Mouse (Mus musculus): ENCODE results near the gene Tgoln1. TPM values are rescaled to one million over a fixed set of nuclear protein-coding genes. Genes with fewer than 3 reads are reported as not detected.

Tgoln1 gene
- total and polyA plus RNA-seq, 2 experiments from 2014 or later, result 29.8 to 36.3 TPM

DNA sequence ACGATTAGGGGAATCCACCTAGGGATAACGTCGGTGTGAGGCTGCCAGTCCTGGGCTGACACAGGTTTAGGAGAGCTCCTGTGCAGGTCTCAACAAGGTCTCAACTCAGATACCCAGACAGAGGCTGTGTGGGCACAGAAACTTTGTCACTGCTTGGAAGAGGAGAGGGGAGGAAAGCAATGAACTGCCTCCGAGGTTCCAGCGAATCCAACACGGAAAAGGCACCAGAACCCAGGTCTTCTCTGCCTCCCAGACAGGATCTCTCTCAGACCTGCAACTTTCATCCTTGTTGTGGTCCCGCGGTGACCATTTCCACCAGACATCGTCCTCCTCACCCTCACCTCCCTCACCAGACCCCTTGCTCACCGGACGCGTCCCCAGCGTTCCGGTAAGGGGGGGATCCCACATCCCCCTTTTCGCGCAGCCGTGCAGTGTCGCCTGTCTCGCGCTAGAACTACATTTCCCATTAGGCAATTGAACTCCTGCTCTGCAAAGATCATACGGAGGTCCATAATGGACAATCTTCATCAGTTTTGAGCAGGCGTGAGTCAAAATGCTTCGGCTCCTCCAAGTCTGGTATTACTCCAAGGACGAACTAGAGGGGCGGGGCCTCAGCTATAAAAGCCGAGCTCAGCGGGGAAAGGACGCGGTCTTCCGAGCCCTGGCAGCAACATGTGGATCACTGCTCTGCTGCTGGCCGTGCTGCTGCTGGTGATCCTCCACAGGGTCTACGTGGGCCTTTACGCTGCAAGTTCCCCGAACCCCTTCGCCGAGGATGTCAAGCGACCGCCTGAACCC is 18.6 kb downstream of the Tgoln1 start, which contains the start of the genes Elmod3 and Retsat:
TSS of gene Elmod3 (minus strand) at position 458 of the 798 bp plus-strand sequence.
TSS of gene Retsat (plus strand) at position 520 of the 798 bp plus-strand sequence.
- Histone ChIP-seq H3K27ac (peak within 1 kb of the TSS; percentile 80), H3K27me3 (ENCODE audit: insufficient read depth, low read length) (no peaks in the 10 kb centered on the region), H3K36me3 (ENCODE audit: insufficient read depth, low read length) (no peaks in the 10 kb centered on the region), H3K4me1 (ENCODE audit: insufficient read depth, low read length) (0 out of 2 replicates have a peak, but pooled peaks cover 15% of the 10 kb centered on the region), H3K9ac (replicated peaks; ENCODE audit: low read length) (peak within 1 kb of the TSS; percentile 44), H3K4me2 (ENCODE audit: low read depth, low read length) (peak within 1 kb of the TSS; percentile 71), H3K9me3 (ENCODE audit: low read length) (no peaks in the 10 kb centered on the region), H3K4me3 (ENCODE audit: low read length) (peak within 1 kb of the TSS; percentile 52)
- WGBS, result under 1% methylated on average over 38 of the region's 38 CpGs
- no peak for TF ChIP-seq CTCF (IDR thresholded peaks at IDR 0.05; ENCODE audit: low read depth)
- peak; percentile 93 for ATAC-seq
- DNase-seq (ENCODE audit: low spot score), result peak; percentile 96

- Histone ChIP-seq H3K36me3 (ENCODE audit: insufficient read depth, low read length) (no peaks in the 10 kb centered on the region), H3K4me3 (ENCODE audit: low read length) (peak overlapping the region; percentile 52), H3K9me3 (ENCODE audit: low read length) (no peaks in the 10 kb centered on the region), H3K4me2 (ENCODE audit: low read depth, low read length) (peak overlapping the region; percentile 71), H3K27ac (peak overlapping the region; percentile 21; the same call in 1 of the 2 replicates), H3K4me1 (ENCODE audit: insufficient read depth, low read length) (0 out of 2 replicates have a peak, but pooled peaks cover 15% of the 10 kb centered on the region), H3K9ac (replicated peaks; ENCODE audit: low read length) (peak overlapping the region; percentile 44), H3K27me3 (ENCODE audit: insufficient read depth, low read length) (no peaks in the 10 kb centered on the region)
- TF ChIP-seq CTCF (IDR thresholded peaks at IDR 0.05; ENCODE audit: low read depth), result peak; percentile 19; the same call in 1 of the 2 replicates
- ATAC-seq, result no peak
- 38% methylated on average over 13 of the region's 13 CpGs for WGBS
- no peak for DNase-seq (ENCODE audit: low spot score)
Observed at GRCm38 (mm10) chr6:72597083-72597874, 19.5 kb downstream of the Tgoln1 start.

GRCm38 (mm10) chr6:72593914-72594313 is 22.9 kb downstream of the Tgoln1 start:
- Histone ChIP-seq H3K9me3 (ENCODE audit: low read length) (no peaks in the 10 kb centered on the region), H3K4me3 (ENCODE audit: low read length) (no peak overlapping the region), H3K36me3 (ENCODE audit: insufficient read depth, low read length) (no peaks in the 10 kb centered on the region), H3K4me2 (ENCODE audit: low read depth, low read length) (no peak overlapping the region), H3K27me3 (ENCODE audit: insufficient read depth, low read length) (no peaks in the 10 kb centered on the region), H3K4me1 (ENCODE audit: insufficient read depth, low read length) (0 out of 2 replicates have a peak, but pooled peaks cover 14% of the 10 kb centered on the region), H3K27ac (no peak overlapping the region), H3K9ac (replicated peaks; ENCODE audit: low read length) (no peak overlapping the region)
- DNase-seq (ENCODE audit: low spot score) (no peak), ATAC-seq (no peak)
- WGBS, result 66% methylated on average over 5 of the region's 5 CpGs
- TF ChIP-seq CTCF (IDR thresholded peaks at IDR 0.05; ENCODE audit: low read depth), result no peak

DNA sequence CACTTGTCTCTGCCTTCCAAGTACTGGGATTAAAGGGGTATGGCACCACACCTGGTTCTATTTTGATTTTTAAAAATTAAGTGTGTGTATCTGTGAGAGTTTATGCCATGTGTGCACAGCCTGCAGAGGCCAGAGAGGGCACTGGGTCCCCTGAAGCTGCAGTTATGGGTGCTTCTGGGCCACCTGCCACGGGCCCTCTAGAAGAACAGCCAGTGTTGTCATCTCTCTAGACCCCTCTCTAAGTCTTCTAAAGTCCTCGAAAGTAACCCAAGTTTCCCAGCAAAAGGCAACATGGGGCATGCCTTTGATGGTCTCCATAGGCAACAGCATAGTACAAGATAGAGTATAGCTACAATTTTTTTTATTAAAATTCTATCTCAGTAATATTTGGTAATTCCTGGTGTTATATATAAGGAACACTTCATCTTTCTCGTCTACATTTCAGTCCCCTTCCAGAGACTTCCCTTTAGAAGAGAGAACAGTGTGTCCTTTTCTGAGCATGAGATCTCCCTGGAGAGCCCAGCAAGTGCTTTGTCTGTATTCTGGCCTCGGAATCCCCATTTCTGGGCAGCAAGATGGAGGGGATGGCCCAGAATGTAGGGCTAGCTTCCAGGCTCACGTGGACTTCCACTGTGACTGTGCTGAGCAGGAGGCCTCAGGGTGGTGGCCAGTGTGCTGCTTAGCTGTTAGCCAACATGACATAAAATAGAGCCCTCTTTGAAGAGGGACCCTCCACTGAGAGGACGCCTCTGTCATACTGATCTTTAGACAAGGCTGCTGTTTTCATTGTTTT is 23.6 kb downstream of the Tgoln1 start:
- 72% methylated on average over 6 of the region's 6 CpGs for WGBS
- ATAC-seq (no peak), DNase-seq (ENCODE audit: low spot score) (no peak)
- Histone ChIP-seq H3K27ac (no peak overlapping the region; the same call in 1 of the 2 replicates), H3K4me1 (ENCODE audit: insufficient read depth, low read length) (0 out of 2 replicates have a peak, but pooled peaks cover 9% of the 10 kb centered on the region), H3K36me3 (ENCODE audit: insufficient read depth, low read length) (no peaks in the 10 kb centered on the region), H3K9ac (replicated peaks; ENCODE audit: low read length) (no peak overlapping the region), H3K4me2 (ENCODE audit: low read depth, low read length) (no peak overlapping the region), H3K4me3 (ENCODE audit: low read length) (no peak overlapping the region), H3K27me3 (ENCODE audit: insufficient read depth, low read length) (no peaks in the 10 kb centered on the region), H3K9me3 (ENCODE audit: low read length) (no peaks in the 10 kb centered on the region)
- TF ChIP-seq CTCF (IDR thresholded peaks at IDR 0.05; ENCODE audit: low read depth), result no peak

GRCm38 (mm10) chr6:72590111-72590510 is 26.7 kb downstream of the Tgoln1 start:
- no peak for ATAC-seq
- Histone ChIP-seq H3K27ac (no peak overlapping the region), H3K9ac (replicated peaks; ENCODE audit: low read length) (no peak overlapping the region), H3K36me3 (ENCODE audit: insufficient read depth, low read length) (peaks cover 8% of the 10 kb centered on the region; the same call in 1 of the 2 replicates), H3K4me3 (ENCODE audit: low read length) (no peak overlapping the region), H3K4me2 (ENCODE audit: low read depth, low read length) (no peak overlapping the region), H3K9me3 (ENCODE audit: low read length) (no peaks in the 10 kb centered on the region), H3K27me3 (ENCODE audit: insufficient read depth, low read length) (no peaks in the 10 kb centered on the region), H3K4me1 (ENCODE audit: insufficient read depth, low read length) (no peaks in the 10 kb centered on the region)
- no peak for TF ChIP-seq CTCF (IDR thresholded peaks at IDR 0.05; ENCODE audit: low read depth)
- no peak for DNase-seq (ENCODE audit: low spot score)

DNA sequence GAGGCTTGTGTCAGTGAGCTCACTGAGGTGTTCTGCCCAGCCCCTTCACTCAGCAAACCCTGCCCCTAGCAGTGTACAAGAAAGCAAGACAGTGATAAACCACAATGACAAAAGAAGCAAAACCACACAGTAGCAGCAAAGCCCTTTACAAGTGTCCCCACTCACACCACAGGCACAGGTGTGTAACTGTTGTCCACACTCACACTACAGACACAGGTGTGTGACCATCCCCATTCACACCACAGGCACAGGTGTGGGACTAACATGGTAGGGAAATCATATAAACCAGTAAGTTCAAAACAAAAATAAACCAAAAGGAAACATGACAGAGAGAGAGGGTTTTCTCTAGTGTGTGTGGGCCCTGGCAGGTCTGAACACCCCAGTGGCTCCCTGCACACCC is 28.5 kb downstream of the Tgoln1 start:
- no peak overlapping the region for H3K4me3 ChIP-seq (ENCODE audit: low read length)
- ATAC-seq (no peak), DNase-seq (ENCODE audit: low spot score) (no peak)
- no peak overlapping the region for H3K4me2 ChIP-seq (ENCODE audit: low read depth, low read length)
- no peaks in the 10 kb centered on the region for H3K4me1 ChIP-seq (ENCODE audit: insufficient read depth, low read length)
- H3K9me3 ChIP-seq (ENCODE audit: low read length), result no peaks in the 10 kb centered on the region
- H3K27me3 ChIP-seq (ENCODE audit: insufficient read depth, low read length), result no peaks in the 10 kb centered on the region
- TF ChIP-seq CTCF (IDR thresholded peaks at IDR 0.05; ENCODE audit: low read depth), result no peak
- H3K27ac ChIP-seq, result no peak overlapping the region
- peaks cover 8% of the 10 kb centered on the region; the same call in 1 of the 2 replicates for H3K36me3 ChIP-seq (ENCODE audit: insufficient read depth, low read length)
- no peak overlapping the region for H3K9ac ChIP-seq (replicated peaks; ENCODE audit: low read length)

Data from hindbrain, postnatal 0 days (tissue).